ENCODE assay signal across 8 mouse cellular contexts in the genomic region with DNA sequence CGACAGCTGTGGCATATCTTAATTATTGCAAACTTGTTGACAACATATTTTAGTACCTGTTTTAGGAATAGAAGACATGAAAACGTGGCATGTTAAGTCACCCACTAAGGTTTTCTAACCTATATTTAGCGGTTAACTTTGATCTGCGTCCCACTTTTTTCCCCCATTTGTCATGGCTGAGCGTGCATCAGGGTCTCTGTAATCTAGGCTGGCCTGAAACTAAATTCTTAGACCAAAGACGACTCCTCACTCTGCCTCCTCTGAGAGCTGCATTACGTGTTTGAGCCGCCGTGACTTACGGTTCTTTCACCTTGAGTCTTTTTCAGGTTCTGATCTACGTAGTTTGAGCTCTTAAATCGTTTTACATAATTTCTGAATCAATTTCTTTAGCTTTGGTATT. TPM values are rescaled to one million over a fixed set of nuclear protein-coding genes. Genes with fewer than 3 reads are reported as not detected.
A peak's percentile ranks its signal among the peaks of the same experiment; 100 is the strongest.
DNase-seq lines count a peak whose midpoint lies in the region; ATAC-seq lines count a peak whose summit lies in the region.

No protein-coding gene starts in this region.

- H3K4me2 ChIP-seq in hindbrain, embryonic 14.5 days (replicated peaks) = peak overlapping the region; percentile 92
- peak overlapping the region; percentile 78 for H3K4me2 ChIP-seq in midbrain, embryonic 13.5 days (replicated peaks)

- peaks cover 49% of the 10 kb centered on the region for H3K36me3 ChIP-seq in hindbrain, embryonic 14.5 days (replicated peaks; ENCODE audit: control insufficient read depth, insufficient read depth)
- H3K36me3 ChIP-seq in midbrain, embryonic 13.5 days = peaks cover 52% of the 10 kb centered on the region

- H3K27ac ChIP-seq in hindbrain, embryonic 14.5 days = peak overlapping the region; percentile 79
- H3K27ac ChIP-seq in midbrain, embryonic 13.5 days = peak overlapping the region; percentile 75

- DNase-seq in spleen, postnatal 10 days (ENCODE audit: low spot score in 2 of 2) = peak; percentile 11 to 22
- DNase-seq in spleen, postnatal 36 days (ENCODE audit: low spot score in 2 of 2) = no peak
- DNase-seq in embryo, embryonic 10.5 days (ENCODE audit: low spot score) = peak; percentile 67
- peak; percentile 51 for DNase-seq in hindbrain, embryonic 14.5 days (ENCODE audit: low spot score)
- DNase-seq in frontal cortex, postnatal 10 days (ENCODE audit: low spot score in 2 of 2) = no peak
- DNase-seq in gastrocnemius, postnatal 25 days = no peak

- ATAC-seq in hindbrain, embryonic 14.5 days (ENCODE audit: low FRiP score) = no peak
- peak; percentile 15 for ATAC-seq in midbrain, embryonic 13.5 days
- ATAC-seq in frontal cortex, adult (ENCODE audit: low TSS enrichment) = no peak

- H3K27me3 ChIP-seq in hindbrain, embryonic 14.5 days (ENCODE audit: control insufficient read depth, insufficient read depth, low read length) = no peaks in the 10 kb centered on the region
- no peaks in the 10 kb centered on the region for H3K27me3 ChIP-seq in midbrain, embryonic 13.5 days

- WGBS in hindbrain, embryonic 14.5 days = 2% methylated on average over 12 of the region's 12 CpGs
- WGBS in midbrain, embryonic 13.5 days = 4% methylated on average over 12 of the region's 12 CpGs

- no peaks in the 10 kb centered on the region for H3K9me3 ChIP-seq in hindbrain, embryonic 14.5 days (ENCODE audit: control insufficient read depth, low read length)
- H3K9me3 ChIP-seq in midbrain, embryonic 13.5 days = no peaks in the 10 kb centered on the region

- H3K9ac ChIP-seq in hindbrain, embryonic 14.5 days = peak overlapping the region; percentile 79
- H3K9ac ChIP-seq in midbrain, embryonic 13.5 days (replicated peaks) = peak overlapping the region; percentile 76

- peaks cover 27% of the 10 kb centered on the region for H3K4me1 ChIP-seq in hindbrain, embryonic 14.5 days (replicated peaks; ENCODE audit: control insufficient read depth, insufficient read depth, low read length)
- H3K4me1 ChIP-seq in midbrain, embryonic 13.5 days (replicated peaks) = peaks cover 37% of the 10 kb centered on the region

- peak overlapping the region; percentile 98 for H3K4me3 ChIP-seq in hindbrain, embryonic 14.5 days (replicated peaks; ENCODE audit: low read length)
- H3K4me3 ChIP-seq in midbrain, embryonic 13.5 days (replicated peaks) = peak overlapping the region; percentile 98

RNA-seq across cellular contexts. Expression of gene Lias, which starts 0.5 kb away (rescaled TPM):
- 55.6 and 59.9 TPM in 2 replicates for polyA plus RNA-seq in hindbrain, embryonic 14.5 days (2014; fragmentation: Nextera tagmentation; extraction: Ambion mirVana)
- polyA plus RNA-seq in midbrain, embryonic 13.5 days (2015; fragmentation: Nextera tagmentation; extraction: Ambion mirVana) = 59.4 and 70.3 TPM in 2 replicates
- total RNA-seq in gastrocnemius, postnatal 25 days (2021) = 10 to 100 TPM; 37.2 to 42.7 TPM

RNA-seq across cellular contexts. Expression of gene Rpl9, which starts 0.5 kb away (rescaled TPM):
- polyA plus RNA-seq in hindbrain, embryonic 14.5 days (2014; fragmentation: Nextera tagmentation; extraction: Ambion mirVana) = 592 and 691 TPM in 2 replicates
- polyA plus RNA-seq in midbrain, embryonic 13.5 days (2015; fragmentation: Nextera tagmentation; extraction: Ambion mirVana) = 684 and 687 TPM in 2 replicates
- 100 to 1,000 TPM; 487 to 495 TPM for total RNA-seq in gastrocnemius, postnatal 25 days (2021)

RNA-seq across cellular contexts. Expression of gene Klb, which starts 43.6 kb away (rescaled TPM):
- 0.09 and 0.16 TPM in 2 replicates for polyA plus RNA-seq in hindbrain, embryonic 14.5 days (2014; fragmentation: Nextera tagmentation; extraction: Ambion mirVana)
- 0.09 and 0.10 TPM in 2 replicates for polyA plus RNA-seq in midbrain, embryonic 13.5 days (2015; fragmentation: Nextera tagmentation; extraction: Ambion mirVana)
- under 1 TPM; 0.18 to 0.64 TPM for total RNA-seq in gastrocnemius, postnatal 25 days (2021)

RNA-seq across cellular contexts. Expression of gene Ugdh, which starts 44.0 kb away (rescaled TPM):
- 40.2 and 46.5 TPM in 2 replicates for polyA plus RNA-seq in hindbrain, embryonic 14.5 days (2014; fragmentation: Nextera tagmentation; extraction: Ambion mirVana)
- 50.4 and 52.0 TPM in 2 replicates for polyA plus RNA-seq in midbrain, embryonic 13.5 days (2015; fragmentation: Nextera tagmentation; extraction: Ambion mirVana)
- total RNA-seq in gastrocnemius, postnatal 25 days (2021) = 10 to 100 TPM in 1 of 2 experiments, 1 to 10 TPM in 1; 9.4 to 14.8 TPM

RNA-seq across cellular contexts. Expression of gene Rfc1, which starts 56.3 kb away (rescaled TPM):
- 33.4 and 37.4 TPM in 2 replicates for polyA plus RNA-seq in hindbrain, embryonic 14.5 days (2014; fragmentation: Nextera tagmentation; extraction: Ambion mirVana)
- 35.4 and 42.8 TPM in 2 replicates for polyA plus RNA-seq in midbrain, embryonic 13.5 days (2015; fragmentation: Nextera tagmentation; extraction: Ambion mirVana)
- total RNA-seq in gastrocnemius, postnatal 25 days (2021) = 10 to 100 TPM; 18.3 to 20.5 TPM

Comparison
In these comparisons a context has a peak if more than half of its experiments do, and no peak if none do; other contexts are left out.
1. DNase-seq: peak in spleen, postnatal 10 days (2 of 2), embryo, embryonic 10.5 days (single experiment) and hindbrain, embryonic 14.5 days (single experiment); none in spleen, postnatal 36 days (0 of 2), frontal cortex, postnatal 10 days (0 of 2) and gastrocnemius, postnatal 25 days (single experiment).